Mouse (Mus musculus) neural tube, embryonic 15.5 days (tissue): ENCODE measurements around the gene Slc25a36. TPM values are rescaled to one million over a fixed set of nuclear protein-coding genes. Genes with fewer than 3 reads are reported as not detected.

Source experiments
- ATAC-seq: fragments of 200-750 bp; cut with Nextera tagmentation; 2 replicates; pipeline ENCODE4 v1.8.0; 2017; ENCODE audit warnings: mild to moderate bottlenecking, moderate TSS enrichment, moderate library complexity; ENCODE audit not compliant: low FRiP score
- H3K27ac ChIP-seq: fragments of 300-500 bp; sonication (generic); replicated peaks from 2 replicates; pipeline ENCODE4 v1.5.1; 2015; ENCODE audit warnings: mild to moderate bottlenecking, inconsistent platforms
- H3K27me3 ChIP-seq: fragments of 300-500 bp; sonication (generic); replicated peaks from 2 replicates; pipeline ENCODE4 v1.6.1; 2015; ENCODE audit warnings: inconsistent platforms
- H3K36me3 ChIP-seq: fragments of 300-500 bp; sonication (generic); 2 replicates; pipeline ENCODE4 v1.6.1; 2015; ENCODE audit warnings: inconsistent platforms
- H3K4me1 ChIP-seq: fragments of 300-500 bp; sonication (generic); 2 replicates; pipeline ENCODE4 v1.6.1; 2015; ENCODE audit warnings: inconsistent platforms
- H3K4me2 ChIP-seq: fragments of 300-500 bp; sonication (generic); 2 replicates; pipeline ENCODE4 v1.6.1; 2015; ENCODE audit warnings: inconsistent platforms, mild to moderate bottlenecking, moderate library complexity
- H3K4me3 ChIP-seq: fragments of 300-500 bp; sonication (generic); replicated peaks from 2 replicates; pipeline ENCODE4 v1.5.1; 2015; ENCODE audit warnings: mild to moderate bottlenecking, inconsistent platforms
- H3K9ac ChIP-seq: fragments of 300-500 bp; sonication (generic); replicated peaks from 2 replicates; pipeline ENCODE4 v1.6.1; 2015; ENCODE audit warnings: mild to moderate bottlenecking, inconsistent platforms
- H3K9me3 ChIP-seq: fragments of 300-500 bp; sonication (generic); replicated peaks from 2 replicates; pipeline ENCODE4 v1.6.1; 2016; ENCODE audit warnings: inconsistent platforms
- WGBS: fragments of 180-500 bp; shearing (Covaris S2); methylation state at CpG from one replicate; pipeline ENCODE4 v1.1.7; 2015; ENCODE audit warnings: mixed read lengths; 5-methylcytosine and 5-hydroxymethylcytosine counted together
- polyA plus RNA-seq: library from polyadenylated mRNA; unstranded; fragments of >200 nt; fragmentation: Nextera tagmentation; extraction: Ambion mirVana; gene quantifications from 2 replicates; pipeline ENCODE4 v1.2.1, GENCODE M21; 2015

Gene Slc25a36
- polyA plus RNA-seq, 1 experiment from 2014 or later: 74.2 TPM

DNA sequence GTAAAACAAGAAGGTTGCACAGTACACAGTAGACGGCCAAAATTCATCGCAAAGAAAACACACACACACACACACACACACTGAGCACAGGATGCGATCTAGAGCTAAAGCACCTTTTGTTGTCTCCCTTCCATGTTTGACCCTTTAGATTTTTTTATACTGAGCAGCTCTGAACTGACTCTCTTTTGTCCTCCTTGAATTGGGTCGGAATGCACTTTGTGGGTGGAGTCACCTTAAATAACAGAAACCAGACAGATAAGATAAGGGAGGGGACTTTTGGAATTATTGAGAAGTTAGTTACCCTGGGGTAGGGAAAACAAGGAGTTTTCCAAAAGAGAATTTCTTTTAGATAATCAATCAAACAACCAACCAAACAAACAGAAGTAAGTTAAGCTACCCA, 85.0 kb downstream of the Slc25a36 start:
- H3K27ac ChIP-seq: no peak overlapping the region
- 94% methylated on average over 4 of the region's 4 CpGs for WGBS
- H3K9ac ChIP-seq: no peak overlapping the region
- no peaks in the 10 kb centered on the region for H3K36me3 ChIP-seq
- no peak overlapping the region for H3K4me2 ChIP-seq
- H3K9me3 ChIP-seq: no peaks in the 10 kb centered on the region
- H3K4me1 ChIP-seq: no peaks in the 10 kb centered on the region
- no peak for ATAC-seq
- H3K27me3 ChIP-seq: no peaks in the 10 kb centered on the region
- H3K4me3 ChIP-seq: no peak overlapping the region

Other genes starting within 250 kb of the Slc25a36 start
- 24.8 and 25.6 TPM in 2 replicates for gene Pxylp1, start 218.5 kb downstream of the Slc25a36 start, polyA plus RNA-seq
- gene Spsb4, start 92.3 kb downstream of the Slc25a36 start, polyA plus RNA-seq: 28.5 and 31.0 TPM in 2 replicates